Mouse (Mus musculus) kidney, postnatal 14 days (tissue): ENCODE data around the gene C2cd5.
A peak's percentile ranks its signal among the peaks of the same experiment; 100 is the strongest.
"Not testable (repeated sequence)": the region's sequence is repeated elsewhere in the genome, so short reads cannot be mapped to it uniquely, and the experiment has no call there.

ENCODE experiments used
- DNase-seq: peaks from one replicate; pipeline ENCODE4 v3.0.0; 2022; ENCODE audit warnings: mixed read lengths

Gene C2cd5

GRCm38 (mm10) chr6:143008865-143009264 is 91.1 kb downstream of the C2cd5 start:
- DNase-seq: no peak

- not testable (repeated sequence) for DNase-seq
These were observed 94.7 kb downstream of the C2cd5 start for GRCm38 (mm10) chr6:143005209-143005608.

- no peak for DNase-seq
These were observed 95.1 kb downstream of the C2cd5 start for GRCm38 (mm10) chr6:143004801-143005200.

GRCm38 (mm10) chr6:142998221-142998999 is 101.5 kb downstream of the C2cd5 start:
- peak; percentile 44 for DNase-seq

- no peak for DNase-seq
These were observed 103.1 kb downstream of the C2cd5 start for GRCm38 (mm10) chr6:142996887-142997286.

GRCm38 (mm10) chr6:142995567-142995966 is 104.4 kb downstream of the C2cd5 start:
- DNase-seq: no peak

GRCm38 (mm10) chr6:142994821-142995220 is 105.1 kb downstream of the C2cd5 start:
- no peak for DNase-seq

- DNase-seq: no peak
These were observed 105.9 kb downstream of the C2cd5 start for GRCm38 (mm10) chr6:142993705-142994698.

GRCm38 (mm10) chr6:142992971-142993370 is 107.0 kb downstream of the C2cd5 start:
- DNase-seq: no peak

GRCm38 (mm10) chr6:142992099-142992498 is 107.8 kb downstream of the C2cd5 start:
- DNase-seq: no peak

GRCm38 (mm10) chr6:142991391-142992059 is 108.4 kb downstream of the C2cd5 start:
- DNase-seq: no peak

- DNase-seq: no peak
These were observed 109.4 kb downstream of the C2cd5 start for GRCm38 (mm10) chr6:142990516-142990915.

GRCm38 (mm10) chr6:142989495-142989894 is 110.4 kb downstream of the C2cd5 start:
- DNase-seq: no peak

- peak; percentile 72 for DNase-seq
These were observed 111.2 kb downstream of the C2cd5 start for GRCm38 (mm10) chr6:142988753-142989152.

- no peak for DNase-seq
These were observed 111.7 kb downstream of the C2cd5 start for GRCm38 (mm10) chr6:142988231-142988630.

GRCm38 (mm10) chr6:142987616-142988015 is 112.3 kb downstream of the C2cd5 start:
- no peak for DNase-seq

GRCm38 (mm10) chr6:142986706-142987105 is 113.2 kb downstream of the C2cd5 start:
- not testable (repeated sequence) for DNase-seq

- DNase-seq: not testable (repeated sequence)
These were observed 114.2 kb downstream of the C2cd5 start for GRCm38 (mm10) chr6:142985561-142986238.

GRCm38 (mm10) chr6:142979665-142980660 is 120.0 kb downstream of the C2cd5 start:
- no peak for DNase-seq

GRCm38 (mm10) chr6:142977221-142977620 is 122.7 kb downstream of the C2cd5 start:
- no peak for DNase-seq

- no peak for DNase-seq
These were observed 126.7 kb downstream of the C2cd5 start for GRCm38 (mm10) chr6:142973289-142973688.
